Mouse (Mus musculus) adrenal gland, postnatal 10 days (tissue): Measurements from ENCODE around the gene Gm42906. TPM values are rescaled to one million over a fixed set of nuclear protein-coding genes. Genes with fewer than 3 reads are reported as not detected.
A peak's percentile ranks its signal among the peaks of the same experiment; 100 is the strongest.

Experiments
- DNase-seq: peaks from one replicate; pipeline ENCODE4 v3.0.0; 2021; ENCODE audit warnings: mixed read lengths
- total RNA-seq, 2 experiments: library from RNA; stranded (reverse); gene quantifications; 2 replicates each; pipeline ENCODE4 v1.2.3; 2021

The Gm42906 gene
- total RNA-seq, 2 experiments from 2014 or later, result not detected

DNA sequence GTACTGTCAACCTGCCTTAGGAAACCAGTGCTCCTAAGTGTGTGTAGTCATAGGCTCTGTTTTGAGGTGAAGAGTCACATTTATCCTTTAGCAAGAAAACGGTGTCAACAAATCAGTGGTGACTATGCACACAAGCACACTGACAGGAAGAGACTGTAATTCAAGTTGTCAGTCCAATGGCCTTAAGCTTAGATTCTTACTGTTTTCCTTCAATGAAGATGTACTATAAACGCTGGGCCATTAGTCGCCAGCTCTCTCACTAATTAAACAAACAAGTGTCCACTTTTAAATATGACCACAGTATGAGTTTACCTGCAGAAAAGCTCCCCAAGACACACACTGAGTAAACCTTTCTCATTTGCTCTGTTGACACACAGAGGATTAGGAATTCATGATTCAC, 238.6 kb downstream of the Gm42906 start:
- no peak for DNase-seq

GRCm38 (mm10) chr5:151188659-151189058, 239.3 kb downstream of the Gm42906 start:
- no peak for DNase-seq

GRCm38 (mm10) chr5:151187336-151187735, 240.6 kb downstream of the Gm42906 start:
- DNase-seq, result no peak

DNA sequence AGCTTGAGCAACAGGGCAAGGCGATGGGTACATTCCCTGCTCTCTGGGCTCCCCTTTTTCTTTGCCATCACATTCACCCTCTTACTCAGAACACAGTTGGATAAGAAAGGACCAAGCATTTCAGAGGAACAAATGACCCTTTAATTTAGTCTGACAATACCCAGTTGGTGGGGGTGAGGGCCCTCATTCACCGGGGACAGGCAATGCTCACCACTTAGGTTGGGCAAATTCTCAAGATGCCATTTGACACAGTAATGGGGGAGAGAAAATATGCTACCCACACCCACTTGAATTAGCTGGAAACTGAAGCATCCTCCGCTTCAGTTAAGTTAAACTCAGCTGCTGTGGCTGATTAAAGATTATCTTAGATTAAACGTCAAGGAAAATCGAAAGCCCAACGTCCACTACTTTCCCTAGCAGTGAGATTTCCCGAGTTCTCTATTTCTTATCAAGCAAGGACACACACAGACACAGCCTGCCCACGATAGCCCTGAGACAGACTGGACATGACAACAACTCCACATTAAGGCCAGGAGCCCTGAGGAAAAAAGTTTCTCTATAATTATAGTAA, 242.6 kb downstream of the Gm42906 start:
- DNase-seq, result no peak

GRCm38 (mm10) chr5:151183656-151184240, 244.2 kb downstream of the Gm42906 start:
- DNase-seq, result no peak

DNA sequence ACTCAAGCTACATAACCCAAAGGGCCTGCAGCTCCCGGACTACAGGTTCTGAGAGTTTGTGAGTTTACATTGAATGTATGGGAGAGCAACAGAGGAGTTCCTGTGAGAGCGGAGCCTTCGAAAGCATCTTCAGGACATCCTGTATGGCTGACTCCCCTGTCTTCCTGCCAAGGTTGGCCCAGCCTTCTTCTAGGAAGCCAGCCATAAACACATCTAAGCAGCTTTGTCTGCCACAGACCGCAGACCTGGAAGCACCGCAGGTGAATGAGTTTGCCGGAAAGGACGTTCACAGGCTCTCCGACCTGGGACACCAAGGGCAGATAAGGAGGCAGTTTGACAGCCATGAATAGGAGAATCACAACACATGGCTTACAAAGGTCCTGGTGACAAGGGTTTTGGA, 246.7 kb downstream of the Gm42906 start:
- no peak for DNase-seq

- DNase-seq, result no peak
Observed at GRCm38 (mm10) chr5:151180176-151180785, 247.7 kb downstream of the Gm42906 start.

GRCm38 (mm10) chr5:151177171-151177570, 250.8 kb downstream of the Gm42906 start:
- DNase-seq, result no peak

DNA sequence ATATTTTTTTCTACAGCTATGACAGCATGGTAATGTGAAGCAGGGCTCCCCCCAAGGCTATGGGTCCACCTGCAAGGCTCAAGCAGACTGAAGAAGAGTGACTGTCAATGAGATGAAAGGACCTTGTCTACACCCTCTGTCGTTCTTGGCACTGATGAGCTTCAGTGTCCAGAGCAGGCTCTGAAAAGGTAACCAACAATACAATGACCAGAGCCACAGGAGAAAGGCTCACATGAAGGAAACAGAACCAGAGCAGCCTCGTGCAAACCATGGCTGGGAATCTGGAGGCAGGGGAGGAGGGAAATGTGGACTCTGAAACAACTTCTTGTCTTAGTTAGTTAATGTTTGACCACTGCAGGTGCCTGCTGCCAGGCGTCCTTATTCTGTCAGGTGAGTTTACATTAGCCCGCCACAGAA, 252.1 kb downstream of the Gm42906 start:
- no peak for DNase-seq

- DNase-seq, result peak; percentile 37
Observed at GRCm38 (mm10) chr5:151174485-151175460, 253.2 kb downstream of the Gm42906 start.

- no peak for DNase-seq
Observed at GRCm38 (mm10) chr5:151173774-151174173, 254.2 kb downstream of the Gm42906 start.

DNA sequence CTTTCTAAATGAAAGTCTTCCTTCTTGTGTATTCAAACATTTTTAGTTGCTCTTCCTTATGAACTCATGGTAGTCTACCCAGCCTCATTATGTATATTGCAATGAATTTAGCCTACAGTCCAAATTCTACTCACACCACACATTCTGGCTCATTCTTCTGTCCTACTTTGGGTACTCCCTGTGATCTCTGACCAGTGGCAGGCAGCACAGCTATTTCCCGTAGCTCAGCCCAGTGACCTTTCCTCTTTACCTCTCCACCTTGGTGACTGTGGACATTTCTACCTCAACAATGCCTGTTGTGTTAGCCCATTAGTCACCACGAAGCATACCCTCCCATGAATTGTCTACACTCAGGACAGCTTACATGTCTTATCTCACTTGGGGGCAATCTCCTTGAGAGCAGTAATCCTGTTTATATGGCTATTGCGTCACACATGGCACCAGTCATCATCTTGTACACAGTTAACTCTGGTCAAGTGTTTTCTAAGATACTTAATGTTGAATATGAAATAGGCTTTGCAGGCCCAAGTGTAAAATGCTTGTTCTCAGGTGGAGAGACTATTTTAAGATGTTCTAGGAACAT, 257.7 kb downstream of the Gm42906 start:
- DNase-seq, result no peak

GRCm38 (mm10) chr5:151168191-151168590, 259.8 kb downstream of the Gm42906 start:
- no peak for DNase-seq

- DNase-seq, result no peak
Observed at GRCm38 (mm10) chr5:151167641-151168040, 260.3 kb downstream of the Gm42906 start.

DNA sequence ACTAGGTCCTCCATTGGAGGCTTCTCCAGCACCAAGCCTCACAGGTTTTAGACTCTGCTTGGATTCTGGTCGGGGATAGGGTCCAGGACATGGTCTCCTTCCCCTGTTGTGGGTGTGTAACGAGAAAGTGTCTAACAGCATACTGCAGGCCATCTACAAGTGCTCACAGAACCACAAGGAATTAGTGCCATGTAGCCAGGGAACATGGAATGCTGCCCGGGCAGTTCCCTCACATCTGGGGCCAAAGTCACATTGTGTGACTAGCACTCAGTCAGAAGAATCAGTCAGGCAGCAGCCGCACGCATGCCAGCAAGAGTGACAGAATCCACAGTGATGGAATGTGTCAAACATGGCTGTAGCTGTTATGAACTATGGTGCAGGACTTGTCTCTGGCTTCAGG, 261.7 kb downstream of the Gm42906 start:
- peak; percentile 60 for DNase-seq

DNA sequence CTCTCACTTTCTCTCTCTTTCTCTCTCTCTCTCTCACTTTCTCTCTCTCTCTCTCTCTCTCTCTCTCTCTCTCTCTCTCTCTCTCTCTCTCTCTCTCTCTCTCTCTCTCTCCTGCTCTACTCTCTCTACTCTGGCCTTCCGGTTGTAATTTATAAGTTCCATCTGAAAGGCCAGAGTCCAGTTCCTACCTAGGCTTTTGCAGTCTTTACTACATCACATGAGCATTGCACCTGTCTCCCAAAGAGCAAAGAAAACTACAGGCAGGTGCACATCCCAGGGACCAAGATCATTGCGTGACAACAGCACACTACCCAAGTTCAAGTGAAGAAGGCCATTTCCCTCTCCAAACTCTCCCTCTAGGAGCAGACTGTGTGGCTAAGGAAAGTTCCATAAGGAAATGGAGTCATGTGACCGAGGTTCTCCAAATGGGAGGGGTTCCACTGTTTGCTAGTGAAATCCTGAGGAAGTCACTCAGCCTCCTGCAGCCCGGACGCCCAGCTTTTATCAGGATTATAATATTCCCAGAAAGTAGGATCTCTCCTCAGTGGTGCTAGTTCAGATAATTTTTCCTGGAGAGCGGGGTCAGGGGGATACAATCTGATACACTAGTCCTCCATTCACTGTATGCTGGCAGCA, 262.5 kb downstream of the Gm42906 start:
- no peak for DNase-seq

- DNase-seq, result no peak
Observed at GRCm38 (mm10) chr5:151164815-151165214, 263.1 kb downstream of the Gm42906 start.

DNA sequence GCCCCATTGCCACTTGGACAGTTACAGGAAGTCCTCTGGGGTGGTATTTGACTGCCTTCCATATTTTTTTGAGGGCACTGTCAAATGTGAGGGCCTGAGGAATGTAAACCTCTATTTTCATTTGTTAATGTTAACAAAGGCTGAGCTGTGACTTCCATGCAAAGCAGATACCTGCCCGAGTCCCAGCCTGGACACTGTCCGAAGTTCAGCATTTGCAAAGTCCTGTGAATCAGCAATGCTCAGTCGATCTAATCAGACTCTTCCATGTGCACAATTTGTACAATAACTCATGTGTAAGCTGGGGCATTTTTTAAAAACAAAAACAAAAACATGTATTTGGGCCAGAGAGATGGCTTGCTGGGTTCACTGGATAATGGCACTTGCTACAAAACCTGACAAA, 265.3 kb downstream of the Gm42906 start:
- no peak for DNase-seq

- DNase-seq, result no peak
Observed at GRCm38 (mm10) chr5:151155247-151155646, 272.7 kb downstream of the Gm42906 start.

DNA sequence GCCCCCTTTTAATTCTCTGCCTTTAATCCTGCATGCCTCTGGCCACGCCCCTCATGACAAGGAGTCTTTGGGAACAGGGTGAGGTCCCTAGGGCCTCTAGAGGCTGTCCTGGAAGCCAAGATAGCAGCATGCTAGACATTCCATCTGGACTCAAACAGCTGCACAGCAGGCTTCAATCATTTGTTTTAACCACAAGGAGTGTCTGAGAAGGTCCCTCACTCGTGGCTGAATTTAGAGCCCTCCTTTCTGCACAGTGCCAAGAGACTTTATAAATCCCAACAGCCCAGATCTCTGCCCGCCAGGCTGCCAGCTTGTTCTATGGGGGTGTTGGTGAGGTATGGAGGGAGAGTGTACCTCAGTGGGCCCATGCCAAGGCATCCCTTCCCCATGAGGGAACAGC, 273.2 kb downstream of the Gm42906 start:
- peak; percentile 39 for DNase-seq

DNA sequence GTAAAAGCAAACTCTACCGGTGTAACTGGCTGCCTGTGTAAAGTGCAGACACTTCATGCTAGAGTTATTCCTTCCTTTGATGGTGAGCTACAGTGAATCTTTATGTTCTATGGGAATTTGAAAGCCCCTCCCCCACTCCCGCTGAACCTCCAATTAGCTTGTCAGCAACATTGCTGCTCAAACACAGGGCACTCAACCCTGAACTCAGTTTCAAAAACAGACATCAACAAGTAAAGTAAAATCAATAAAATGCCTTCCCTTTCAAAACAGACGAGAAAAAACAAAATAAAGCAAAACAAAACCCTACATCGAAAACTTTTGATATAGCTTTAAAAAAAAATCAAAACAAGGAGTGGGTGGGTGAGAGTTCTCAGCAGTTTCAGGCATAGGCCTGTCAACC, 273.9 kb downstream of the Gm42906 start:
- DNase-seq, result no peak

- peak; percentile 26 for DNase-seq
Observed at GRCm38 (mm10) chr5:151151549-151151948, 276.4 kb downstream of the Gm42906 start.
